Mouse (Mus musculus): ENCODE results near the gene Mrtfb.

The Mrtfb gene

DNA sequence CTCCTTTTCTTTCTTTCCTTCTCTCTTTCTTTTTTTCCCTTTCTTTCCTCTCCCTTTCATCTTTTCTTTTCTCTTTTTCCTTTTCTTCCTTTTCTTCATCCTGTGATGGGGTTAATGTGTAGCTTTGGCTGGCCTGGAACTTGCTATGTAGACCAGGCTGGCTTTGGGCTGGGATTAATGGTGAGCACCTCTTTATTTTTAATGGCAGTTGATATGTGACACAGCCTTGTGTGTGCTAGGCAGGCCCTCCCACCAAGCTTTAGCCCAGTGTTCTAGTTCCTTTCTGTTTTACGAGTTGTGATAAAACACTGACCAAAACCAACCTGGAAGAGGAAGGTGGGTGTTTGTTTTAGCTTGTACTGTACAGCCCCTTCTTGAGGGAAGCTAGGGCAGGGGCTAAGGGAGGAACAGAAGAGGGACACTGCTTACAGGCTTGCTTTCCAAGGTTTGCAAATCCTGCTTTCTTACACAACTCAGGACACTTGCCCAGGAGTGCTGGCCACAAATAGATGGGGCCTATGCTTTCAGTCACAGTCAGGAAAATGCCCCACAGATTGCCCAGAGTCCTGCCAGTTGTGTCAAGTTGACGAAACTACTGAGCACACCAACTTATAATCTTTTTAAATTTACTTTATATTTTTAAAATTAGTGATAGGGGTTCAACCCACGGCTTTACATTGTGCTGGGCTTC is 20.6 kb downstream of the Mrtfb start:
- DNase-seq: peak; percentile 82

DNA sequence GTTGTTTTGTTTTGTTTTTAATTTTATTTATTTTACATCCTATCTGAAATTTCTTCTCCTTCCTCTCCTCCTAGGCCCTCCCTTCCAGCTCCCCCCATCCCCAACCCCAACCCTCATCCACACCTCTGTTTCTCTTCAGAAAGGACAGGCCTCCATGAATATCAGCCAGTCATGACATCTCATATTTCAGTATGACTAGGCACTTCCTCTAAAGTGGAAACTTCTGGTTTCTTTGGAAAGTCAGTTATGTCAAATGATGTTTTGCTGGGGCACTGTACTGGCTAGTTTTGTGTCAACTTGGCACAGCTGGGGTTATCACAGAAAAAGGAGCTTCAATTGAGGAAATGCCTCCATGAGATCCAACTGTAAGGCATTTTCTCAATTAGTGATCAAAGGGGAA is 30.1 kb downstream of the Mrtfb start:
- peak; percentile 61 for DNase-seq

DNA sequence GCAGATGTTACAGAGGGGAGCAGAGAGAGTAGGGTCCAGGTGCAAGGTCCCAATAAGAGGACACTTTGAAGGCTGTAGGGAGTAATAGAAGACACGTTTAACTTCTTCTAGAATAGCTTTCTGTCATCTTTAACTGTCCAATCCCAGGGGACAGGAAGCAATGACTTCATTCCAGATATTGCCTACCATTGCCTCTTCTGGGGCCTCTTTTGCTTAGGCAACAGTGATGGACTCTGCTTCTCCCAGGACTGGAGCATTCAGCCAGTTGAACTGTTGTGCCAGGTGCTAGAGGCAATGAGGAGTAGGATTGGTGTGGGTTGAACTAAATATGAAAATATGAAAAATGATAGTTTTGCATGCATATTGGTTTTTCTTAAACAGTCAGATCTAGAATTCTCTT is 41.6 kb downstream of the Mrtfb start:
- DNase-seq: peak; percentile 74

DNA sequence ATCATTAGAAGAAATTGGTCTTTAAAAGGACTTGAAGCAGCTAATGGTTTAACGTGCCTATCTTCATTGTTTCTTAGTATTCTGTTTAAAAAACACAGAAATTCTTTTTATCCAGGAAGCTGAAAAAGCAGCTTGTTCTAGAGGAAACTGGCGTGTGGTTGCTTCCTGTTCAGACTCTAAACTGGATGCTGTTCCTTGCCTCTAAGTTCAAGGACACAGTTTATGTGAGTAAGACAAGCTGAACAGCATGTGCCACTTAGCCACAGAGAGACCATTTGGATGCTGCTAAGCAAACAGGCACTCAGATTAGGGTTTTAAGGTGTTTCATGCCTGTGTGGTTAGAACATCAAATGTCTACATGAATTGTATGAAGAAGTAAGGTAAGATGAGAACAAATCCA is 42.7 kb downstream of the Mrtfb start:
- peak; percentile 53 for DNase-seq

DNA sequence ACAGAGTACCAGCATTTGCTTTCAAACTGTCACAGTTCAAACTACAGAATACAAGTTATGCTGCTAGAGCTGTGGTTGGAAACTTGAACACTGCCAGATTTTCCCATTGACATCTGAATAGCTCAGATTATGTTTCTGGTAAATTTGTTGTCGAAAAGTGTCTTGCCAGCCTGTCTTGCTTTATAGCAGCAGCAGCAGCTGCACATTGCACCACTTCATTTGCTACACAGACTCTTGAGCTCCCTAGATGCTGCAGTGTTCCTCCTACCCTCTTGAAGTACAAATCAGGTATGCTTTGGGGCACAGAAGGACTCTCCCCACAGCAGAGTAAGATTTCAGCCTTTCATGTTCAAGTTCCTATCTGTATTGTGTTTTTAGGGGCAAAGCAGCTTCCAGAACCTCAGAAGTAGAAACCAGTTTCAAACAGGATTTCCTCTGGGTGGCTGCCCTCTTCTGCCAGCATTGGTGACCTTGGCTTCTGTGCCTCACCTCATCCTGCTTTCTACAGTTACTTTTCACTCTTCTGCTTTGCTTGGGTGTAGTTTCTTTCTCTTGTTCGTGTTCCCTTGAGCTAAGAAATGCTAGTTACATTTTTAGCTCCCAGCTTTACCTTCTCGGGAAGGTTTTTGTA is 49.9 kb downstream of the Mrtfb start:
- peak; percentile 60 for DNase-seq

DNA sequence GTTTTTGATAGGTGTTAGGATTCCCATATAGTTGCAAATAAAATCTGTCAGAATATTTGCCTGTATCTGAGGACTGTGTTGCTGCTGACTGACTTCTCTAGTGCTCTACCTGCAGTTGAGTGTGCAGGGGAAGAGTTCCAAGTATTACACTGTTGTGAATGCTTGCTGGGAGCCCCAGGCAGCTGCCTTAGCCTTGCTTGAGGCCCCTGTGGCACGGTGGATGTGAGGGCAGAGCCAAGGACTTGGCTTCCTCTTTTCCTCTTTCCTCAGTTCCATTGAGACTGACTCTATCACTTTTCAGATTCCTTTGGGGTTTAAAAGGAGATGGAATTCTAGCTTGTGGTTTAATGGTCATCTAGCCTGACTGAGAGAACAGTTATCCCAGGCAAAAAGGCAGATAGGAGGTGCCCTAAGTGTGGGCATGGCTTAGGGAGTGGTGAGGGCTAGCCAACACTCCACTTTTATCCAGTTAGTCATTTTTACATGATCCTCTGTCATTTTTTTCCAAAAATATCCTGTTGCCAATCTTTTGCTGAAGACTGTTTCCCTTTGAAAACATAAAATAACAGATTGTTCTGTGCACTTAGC is 53.9 kb downstream of the Mrtfb start:
- DNase-seq: peak; percentile 70

DNA sequence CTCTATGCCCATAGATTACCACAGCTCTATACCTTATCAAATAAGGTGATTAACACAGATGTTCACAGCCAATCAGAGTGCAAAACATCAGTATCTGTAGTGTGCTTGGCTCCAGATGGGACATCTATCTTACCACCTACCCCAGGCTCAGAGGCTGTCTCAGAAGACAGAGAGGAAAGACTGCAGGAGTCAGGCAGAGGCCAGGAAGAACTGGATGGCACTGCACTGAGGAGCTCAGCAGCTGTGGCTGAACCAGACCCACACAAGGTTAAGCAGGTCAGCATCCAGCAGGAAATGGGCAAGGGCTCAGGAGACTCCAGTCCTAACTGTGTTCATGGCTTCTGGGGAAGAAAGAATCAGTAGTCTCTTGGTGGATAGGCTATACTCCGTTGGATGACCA is 55.1 kb downstream of the Mrtfb start:
- DNase-seq: peak; percentile 80

DNA sequence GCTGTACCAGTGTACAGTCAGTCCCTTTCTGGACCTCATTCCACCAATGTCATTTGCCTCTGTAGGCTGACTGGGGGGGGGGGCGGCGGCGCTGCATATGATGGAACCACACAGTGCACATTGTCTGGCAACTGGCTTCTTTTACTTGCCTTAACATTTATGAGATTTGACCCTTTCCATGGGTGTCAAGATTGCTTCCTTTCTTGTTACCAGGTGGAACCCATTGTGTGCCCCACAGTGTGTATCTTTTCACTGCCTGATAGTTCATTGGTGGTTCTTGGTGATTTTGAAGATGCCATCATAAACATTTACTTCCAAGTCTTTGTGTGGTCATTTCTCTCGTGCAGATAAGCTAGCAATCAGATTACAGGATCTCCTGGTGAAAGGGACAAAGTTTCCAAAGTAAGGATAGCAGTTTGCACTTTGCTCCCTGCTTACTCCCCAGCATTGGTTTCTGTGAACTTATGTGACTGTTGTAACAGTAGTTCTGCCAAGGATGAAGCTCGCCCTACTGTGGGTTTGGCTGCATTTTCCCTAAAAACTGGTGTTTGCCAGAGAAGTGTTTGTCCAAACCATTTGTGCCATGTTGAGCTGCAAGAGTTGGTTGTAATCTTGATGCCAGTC is 56.9 kb downstream of the Mrtfb start:
- peak; percentile 55 for DNase-seq

DNA sequence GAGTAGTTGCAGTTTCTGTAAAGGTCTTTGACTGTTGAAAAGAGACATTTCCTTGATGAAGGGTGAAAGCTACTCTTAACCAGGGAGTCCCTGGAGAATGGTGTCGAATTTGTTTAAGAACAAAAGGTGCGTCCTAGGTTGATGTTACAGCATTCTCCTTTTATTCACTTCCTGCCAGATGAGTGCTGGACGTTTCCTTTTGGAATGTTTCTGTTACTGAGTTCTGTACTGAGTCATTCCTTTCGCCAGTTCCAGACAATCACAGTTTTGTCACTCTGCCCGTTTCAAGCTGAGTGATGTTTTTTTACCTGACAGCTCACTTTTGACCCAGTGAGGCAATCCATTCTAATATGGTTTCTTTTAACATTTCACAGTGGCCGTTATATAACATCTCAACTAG is 67.5 kb downstream of the Mrtfb start:
- DNase-seq: peak; percentile 78

DNA sequence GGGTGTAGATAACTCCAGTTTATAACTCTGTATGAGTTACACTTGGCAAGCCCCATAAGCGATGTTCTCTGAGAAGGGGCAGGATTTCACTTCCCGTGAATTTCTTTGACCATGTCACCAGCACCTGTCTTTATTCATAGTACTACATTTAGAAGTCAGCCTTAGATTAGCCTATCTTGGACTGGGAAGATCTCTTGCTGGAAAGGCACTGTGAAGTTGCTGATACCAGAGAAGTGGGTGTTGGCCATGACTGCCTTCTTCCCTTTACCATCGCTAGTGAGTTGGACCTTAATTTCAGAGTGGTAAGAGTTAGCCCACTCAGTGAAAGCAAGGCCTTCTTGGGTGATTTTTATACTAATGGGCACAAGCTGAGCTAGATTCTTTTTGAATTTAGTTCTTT is 70.3 kb downstream of the Mrtfb start:
- peak; percentile 49 for DNase-seq

DNA sequence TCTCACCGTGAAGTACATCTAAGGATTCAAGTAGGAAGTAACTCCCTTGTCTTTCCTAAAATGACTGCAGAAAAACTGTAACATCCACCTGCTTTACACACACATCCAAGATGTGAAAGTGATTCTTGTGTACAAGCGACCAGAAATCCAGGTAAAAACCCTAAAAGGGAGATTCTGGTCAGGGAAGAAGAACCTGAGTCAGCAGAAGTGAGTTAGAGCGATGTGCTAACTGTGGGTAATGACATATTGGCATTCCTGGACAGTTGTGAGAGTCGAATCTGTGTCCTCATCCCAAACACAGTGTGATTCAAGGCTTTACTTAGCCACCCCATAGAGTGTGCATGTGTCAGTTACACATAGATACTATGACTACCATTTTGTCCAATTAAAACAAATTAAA is 72.4 kb downstream of the Mrtfb start:
- no peak for DNase-seq

DNA sequence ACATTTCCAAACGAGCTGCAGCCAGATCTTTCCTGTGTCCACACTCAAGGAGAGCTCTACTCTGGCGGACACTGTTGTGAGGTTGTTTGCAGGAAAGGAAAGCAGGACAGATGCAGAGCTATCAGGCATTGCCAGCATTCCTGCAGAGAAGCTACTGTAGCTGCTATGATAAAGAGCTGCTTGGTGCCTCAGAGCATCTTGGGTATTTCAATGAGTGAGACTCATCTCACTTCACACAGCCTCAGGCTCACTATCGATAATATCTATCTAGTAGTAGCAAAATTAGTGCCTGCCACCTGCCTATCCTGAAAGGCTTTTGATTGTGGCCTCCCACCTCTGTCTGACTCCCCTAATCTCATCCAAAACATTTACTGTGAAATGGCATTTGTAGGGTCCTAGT is 73.4 kb downstream of the Mrtfb start:
- DNase-seq: peak; percentile 82

DNA sequence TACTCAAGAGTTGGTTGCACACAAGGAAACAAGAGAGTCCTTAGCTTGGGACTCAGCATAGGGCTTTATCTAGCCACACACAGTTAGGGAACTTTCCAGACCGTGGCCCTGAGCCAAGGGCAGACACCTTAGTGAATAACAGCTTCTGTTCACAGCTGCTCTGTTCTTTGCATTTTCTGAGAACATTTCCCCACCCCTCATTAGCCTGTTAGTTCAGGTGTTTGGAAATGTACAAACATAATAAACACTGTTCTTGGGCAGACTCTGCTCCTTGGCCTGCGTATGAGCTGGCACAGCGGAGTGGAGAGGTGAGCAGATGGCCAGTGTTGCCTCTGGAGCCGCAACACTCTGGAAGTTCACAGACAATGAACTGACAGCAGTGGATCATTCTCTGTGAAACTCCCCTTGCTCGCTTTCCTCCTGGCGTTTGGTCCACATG is 74.0 kb downstream of the Mrtfb start:
- DNase-seq: peak; percentile 95

DNA sequence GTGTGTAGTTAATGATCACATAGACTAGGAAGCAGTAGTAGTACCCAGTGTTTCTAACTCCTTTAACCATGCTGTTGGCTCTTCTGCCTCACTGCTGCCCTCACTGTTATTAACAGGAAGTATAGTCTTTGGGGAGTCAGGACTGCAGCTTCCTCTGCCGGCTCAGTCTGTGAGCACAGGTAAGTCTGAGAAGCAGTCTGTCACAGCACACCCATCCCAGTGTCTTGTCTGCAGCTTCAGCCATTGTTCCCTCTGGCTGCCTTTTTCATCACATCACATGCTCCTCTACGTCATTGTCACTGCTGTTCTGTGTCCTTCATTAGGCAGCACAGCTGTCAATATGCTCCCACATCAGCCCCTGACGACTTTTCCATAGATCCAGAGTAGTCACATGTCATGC is 75.6 kb downstream of the Mrtfb start:
- DNase-seq: no peak

DNA sequence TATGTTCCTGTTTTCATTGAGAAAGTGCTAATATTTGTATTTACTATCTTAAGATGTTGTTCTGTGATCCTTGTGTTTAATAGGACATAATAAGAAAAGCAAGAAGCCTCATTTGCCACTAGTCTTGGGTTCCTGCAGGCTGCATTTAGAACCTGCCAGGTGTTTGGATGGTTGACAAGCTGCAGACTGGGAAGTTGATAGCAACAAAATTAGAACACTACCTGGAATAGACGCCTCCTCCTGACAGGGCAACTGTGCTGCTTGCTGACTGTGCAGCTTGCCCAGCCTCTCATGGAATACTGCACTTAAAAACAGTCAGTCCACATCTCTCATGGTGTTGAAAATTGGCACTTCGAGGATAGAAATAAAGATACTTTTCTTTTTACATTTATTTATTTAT is 76.3 kb downstream of the Mrtfb start:
- no peak for DNase-seq

DNA sequence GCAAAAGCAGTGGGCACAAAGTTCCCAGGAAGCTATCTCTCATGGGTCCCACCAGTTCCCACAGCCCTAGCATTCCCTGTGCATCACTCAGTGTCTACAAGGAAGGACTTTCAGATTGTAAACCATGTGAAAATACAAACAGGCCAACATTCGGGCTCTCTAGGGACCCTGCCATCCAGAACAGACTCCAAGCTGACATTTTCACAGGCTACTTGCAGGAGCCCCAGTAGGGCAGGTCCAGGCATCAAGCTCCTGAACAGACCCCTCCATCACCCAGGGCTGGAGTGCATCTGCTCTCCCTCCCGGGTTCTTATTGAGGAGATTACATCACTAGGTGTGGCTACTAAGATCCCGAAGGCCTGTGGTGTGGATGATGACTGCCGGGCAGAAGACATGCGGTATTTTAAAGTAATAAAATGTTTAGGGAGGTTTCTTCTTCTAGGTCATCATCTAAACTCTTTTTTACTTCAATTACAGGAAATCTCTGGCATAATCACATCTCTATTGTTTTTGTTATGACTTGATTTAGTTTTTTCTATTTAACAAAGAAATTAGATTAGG is 77.6 kb downstream of the Mrtfb start:
- DNase-seq: peak; percentile 85

DNA sequence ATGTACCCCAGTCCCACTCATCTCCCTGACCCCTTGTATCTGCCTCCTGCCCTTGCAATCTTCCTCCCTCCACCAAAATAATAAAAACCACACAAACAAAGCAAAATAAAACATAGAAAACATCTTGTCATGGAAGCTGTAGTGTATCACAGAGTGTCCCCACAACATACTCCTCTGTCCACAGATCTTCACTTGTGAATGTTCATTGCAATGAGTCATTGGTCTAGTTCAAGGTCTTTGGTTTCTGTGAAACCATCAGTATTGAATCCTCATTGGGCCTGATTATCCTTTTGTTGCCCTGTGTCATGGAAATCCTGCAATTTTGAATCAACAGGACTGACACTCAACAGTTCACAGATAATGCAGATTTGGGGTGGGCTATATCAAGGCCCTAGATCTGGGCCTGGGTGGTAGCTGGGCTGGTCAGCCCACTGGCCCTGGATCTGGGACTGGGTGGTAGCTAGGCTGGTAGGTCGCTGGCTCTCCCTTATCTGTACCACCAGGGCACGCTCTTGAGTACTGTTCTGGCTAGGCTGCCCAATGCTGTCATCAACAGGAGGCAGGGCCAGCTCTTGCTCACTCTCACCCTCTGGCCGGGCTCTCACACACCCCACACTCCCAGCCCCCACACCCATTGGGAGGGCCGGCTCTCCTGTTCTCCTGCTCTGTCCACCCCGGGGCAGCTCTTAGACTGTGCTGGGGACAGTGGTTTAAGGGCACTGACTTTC is 80.4 kb downstream of the Mrtfb start:
- peak; percentile 94 for DNase-seq

DNA sequence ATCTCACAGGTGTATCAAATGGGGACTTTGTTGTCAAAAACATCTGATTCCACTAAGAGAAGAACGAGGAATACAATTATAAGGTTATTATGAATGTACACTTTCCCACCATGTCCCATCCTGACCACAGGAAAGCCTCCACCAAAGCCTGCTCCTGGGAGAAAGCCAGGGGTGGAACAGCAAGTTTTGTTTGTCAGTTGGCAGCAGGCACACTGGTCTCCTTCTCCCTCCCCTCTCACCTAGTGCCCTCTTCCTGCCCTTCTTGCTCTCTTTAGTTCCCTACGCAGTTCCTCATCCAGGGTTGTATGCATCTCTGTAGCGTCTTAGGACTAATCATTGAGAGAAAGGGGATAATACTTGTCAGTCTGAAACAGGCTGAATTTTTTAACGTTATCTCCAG is 81.8 kb downstream of the Mrtfb start:
- DNase-seq: peak; percentile 96

DNA sequence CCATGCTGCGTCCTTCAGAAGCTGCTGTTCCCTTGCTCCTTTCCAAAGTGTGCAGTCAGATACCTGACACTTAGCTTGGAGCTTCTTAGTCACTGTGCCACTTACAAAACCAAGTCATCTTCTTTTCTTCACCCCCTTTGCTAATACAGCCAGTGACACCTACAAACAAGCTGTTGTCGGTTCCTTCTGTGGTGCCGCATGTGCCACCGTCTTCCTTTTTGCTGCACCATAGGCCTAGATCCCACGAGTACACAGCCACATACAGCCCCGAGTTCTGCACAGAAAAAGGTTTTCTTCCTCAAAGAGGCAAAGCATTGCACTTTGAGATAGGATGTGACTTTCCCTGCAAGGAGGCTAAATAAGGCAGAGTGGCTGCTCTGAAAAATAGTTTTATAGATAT is 83.2 kb downstream of the Mrtfb start:
- DNase-seq: no peak

DNA sequence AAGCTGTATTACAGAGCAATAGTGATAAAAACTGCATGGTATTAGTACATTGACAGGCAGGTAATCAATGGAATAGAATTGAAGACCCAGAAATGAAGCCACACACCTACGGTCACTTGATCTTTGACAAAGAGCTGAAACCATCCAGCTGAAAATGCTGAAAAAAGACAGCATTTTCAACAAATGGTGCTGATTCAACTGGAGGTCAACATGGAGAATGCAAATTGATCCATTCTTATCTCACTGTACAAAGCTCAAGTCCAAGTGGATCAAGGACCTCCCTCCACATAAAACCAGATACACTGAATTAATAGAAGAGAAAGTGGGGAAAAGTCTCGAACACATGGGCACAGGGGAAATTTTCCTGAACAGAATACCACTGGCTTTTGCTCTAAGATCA is 89.5 kb downstream of the Mrtfb start:
- peak; percentile 16 for DNase-seq

DNA sequence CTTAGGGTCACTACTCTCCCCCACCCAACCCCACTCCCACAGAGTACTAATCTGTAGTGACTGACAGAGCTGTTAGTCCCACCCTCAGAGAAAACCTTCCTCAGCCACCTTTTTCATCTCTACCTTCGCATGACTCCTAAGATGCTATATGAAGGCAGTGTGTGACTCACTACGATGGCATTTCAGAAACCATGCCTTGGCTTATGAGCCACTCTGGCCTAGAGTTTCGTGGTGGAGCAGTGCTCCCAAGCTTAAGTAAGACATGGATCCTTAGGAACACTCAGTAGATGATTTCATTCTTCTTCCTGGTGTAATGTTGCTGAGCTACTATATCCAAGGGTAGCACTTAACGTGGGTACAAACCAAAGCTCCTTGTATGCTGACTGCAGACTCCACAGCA is 94.4 kb downstream of the Mrtfb start:
- peak; percentile 24 for DNase-seq

DNA sequence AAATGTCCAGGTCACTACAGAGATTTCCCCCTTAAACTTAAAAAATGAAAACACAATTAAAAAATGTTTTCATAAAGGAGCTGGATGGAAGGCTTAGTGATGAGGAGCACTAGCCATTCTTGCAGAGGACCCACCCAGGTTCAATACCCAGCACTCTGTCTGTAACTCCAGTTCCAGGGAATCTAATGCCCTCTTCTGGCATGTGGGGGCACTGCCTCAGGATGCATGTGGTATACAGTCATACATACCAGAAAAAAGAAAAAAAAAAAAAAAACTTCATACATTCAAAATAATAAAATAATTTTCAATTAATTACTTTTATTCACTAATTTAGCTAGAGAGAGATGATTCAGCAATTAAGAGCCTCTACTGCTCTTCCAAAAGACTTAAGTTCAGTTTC is 95.0 kb downstream of the Mrtfb start:
- peak; percentile 76 for DNase-seq

DNA sequence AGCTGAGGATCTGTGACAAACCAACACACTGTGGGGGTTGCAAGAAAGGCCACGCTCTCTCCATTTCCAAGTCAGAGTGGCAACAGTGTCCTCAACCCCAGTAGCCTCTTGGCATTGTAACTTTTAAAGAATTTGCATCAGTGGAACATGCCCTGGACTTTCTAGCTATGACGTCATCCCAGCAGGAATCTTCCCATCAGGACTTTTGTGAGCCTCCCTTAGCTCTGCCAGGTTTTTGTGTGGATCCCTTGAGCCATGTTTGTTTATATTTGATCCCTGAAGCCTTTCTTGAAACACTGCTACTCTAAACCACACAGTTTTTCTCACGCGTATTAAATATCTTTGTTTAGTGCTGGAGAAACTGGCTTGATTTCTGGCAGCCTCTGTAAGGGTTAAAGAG is 97.6 kb downstream of the Mrtfb start:
- DNase-seq: peak; percentile 87

Measured in heart, adult 11 months (tissue).